Mouse (Mus musculus) embryonic stem cell, embryonic (primary cell): ENCODE measurements at regions not wholly inside any gene's neighbourhood (a gene's known extent, or its start where the extent isn't known, plus 50 kb on each side); places are given as distances from the start of the nearest gene placed in this dataset.

Experiments used
- CTCF ChIA-PET, 4 experiments: fragments of 300-600 bp in 2 of 4; fragments of 350-600 bp in 2 of 4; sonication (Branson Sonifier 250); formaldehyde crosslinking; loops; one replicate each; lab custom pipeline; 2022; ENCODE audit warnings: inconsistent platforms in 2 of 4; lab: Charles Lee
- POLR2A ChIA-PET, 4 experiments: fragments of 300-600 bp in 2 of 4; fragments of 350-600 bp in 2 of 4; sonication (Branson Sonifier 250); formaldehyde crosslinking; loops; one replicate each; lab custom pipeline; 2022; ENCODE audit warnings: antibody characterized with exemption in 4 of 4, inconsistent platforms in 1 of 4; lab: Charles Lee

GRCm38 (mm10) chr15:56448015-56448645, 1029.3 kb downstream of the Slc22a22 start:
- ChIA-PET CTCF (no interaction called here), POLR2A (no interaction called here)

GRCm38 (mm10) chr15:56440171-56440570, 1037.3 kb downstream of the Slc22a22 start:
- POLR2A ChIA-PET, result no interaction called here
- CTCF ChIA-PET, result no interaction called here

GRCm38 (mm10) chr15:56438370-56438769, 1039.1 kb downstream of the Slc22a22 start:
- ChIA-PET CTCF (no interaction called here), POLR2A (no interaction called here)

- POLR2A ChIA-PET, result no interaction called here
- CTCF ChIA-PET, result no interaction called here
Observed at GRCm38 (mm10) chr15:56436131-56436530, 1041.3 kb downstream of the Slc22a22 start.

- ChIA-PET POLR2A (no interaction called here), CTCF (no interaction called here)
Observed at GRCm38 (mm10) chr15:56425986-56426385, 1051.4 kb downstream of the Slc22a22 start.

- CTCF ChIA-PET, result interaction anchor here in 1 of 4 experiments (0.6 kb wide), 1 partner anchor 585 kb away, joined by 14 read pairs; no protein-coding TSS in a partner anchor
- POLR2A ChIA-PET, result no interaction called here
Observed at GRCm38 (mm10) chr15:56420681-56421080, 1056.7 kb downstream of the Slc22a22 start.

GRCm38 (mm10) chr15:56391982-56392381, 1085.4 kb downstream of the Slc22a22 start:
- CTCF ChIA-PET, result no interaction called here
- POLR2A ChIA-PET, result interaction anchor here in 1 of 4 experiments (0.7 kb wide), 1 partner anchor 1521 kb away, joined by 10 read pairs; no protein-coding TSS in a partner anchor

GRCm38 (mm10) chr15:56378511-56378910, 1098.9 kb downstream of the Slc22a22 start:
- ChIA-PET POLR2A (interaction anchor here in 1 of 4 experiments (1.0 kb wide), 1 partner anchor 18 kb away, joined by 3 read pairs; no protein-coding TSS in a partner anchor), CTCF (no interaction called here)

- ChIA-PET CTCF (no interaction called here), POLR2A (no interaction called here)
Observed at GRCm38 (mm10) chr15:56350903-56351302, 1126.5 kb downstream of the Slc22a22 start.

GRCm38 (mm10) chr15:56346111-56346510, 1131.3 kb downstream of the Slc22a22 start:
- CTCF ChIA-PET, result no interaction called here
- POLR2A ChIA-PET, result interaction anchor here in 1 of 4 experiments (0.8 kb wide), 1 partner anchor 279 kb away, joined by 3 read pairs; no protein-coding TSS in a partner anchor

- CTCF ChIA-PET, result interaction anchor here in 2 of 4 experiments (0.6 to 0.8 kb wide), 7 partner anchors 9 to 1837 kb away, joined by 3 to 4 read pairs (median 3); no protein-coding TSS in a partner anchor
- POLR2A ChIA-PET, result interaction anchor here in 1 of 4 experiments (0.9 kb wide), 1 partner anchor 9 kb away, joined by 3 read pairs; no protein-coding TSS in a partner anchor
Observed at GRCm38 (mm10) chr15:56344973-56345372, 1132.5 kb downstream of the Slc22a22 start.

GRCm38 (mm10) chr15:56344304-56344932, 1133.0 kb downstream of the Slc22a22 start:
- ChIA-PET POLR2A (interaction anchor here in 2 of 4 experiments (0.7 to 0.9 kb wide), 2 partner anchors 10 to 351 kb away, joined by 3 read pairs; no protein-coding TSS in a partner anchor), CTCF (interaction anchor here in 3 of 4 experiments (0.6 to 0.8 kb wide), 8 partner anchors 9 to 1837 kb away, joined by 3 to 4 read pairs (median 3); no protein-coding TSS in a partner anchor)

DNA sequence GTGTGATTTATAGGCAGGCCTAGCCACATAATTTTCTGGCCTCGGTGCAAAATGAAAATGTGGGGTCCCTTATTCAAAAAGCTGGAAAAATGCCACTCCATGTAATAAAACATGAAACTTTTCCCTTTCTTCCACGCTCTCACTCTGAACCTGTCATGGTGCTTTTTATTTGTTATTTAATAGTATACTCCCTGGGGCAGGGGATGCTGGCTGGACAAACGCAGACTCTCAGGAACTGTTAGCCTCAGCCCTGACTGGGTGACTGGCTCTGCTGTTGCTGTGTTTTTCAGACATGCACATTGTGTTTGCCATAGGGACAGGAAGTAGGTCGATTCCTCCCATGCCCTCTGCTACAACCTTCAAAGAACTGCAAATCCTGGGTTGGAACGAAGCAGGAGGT, 1139.5 kb downstream of the Slc22a22 start:
- ChIA-PET POLR2A (no interaction called here), CTCF (no interaction called here)

DNA sequence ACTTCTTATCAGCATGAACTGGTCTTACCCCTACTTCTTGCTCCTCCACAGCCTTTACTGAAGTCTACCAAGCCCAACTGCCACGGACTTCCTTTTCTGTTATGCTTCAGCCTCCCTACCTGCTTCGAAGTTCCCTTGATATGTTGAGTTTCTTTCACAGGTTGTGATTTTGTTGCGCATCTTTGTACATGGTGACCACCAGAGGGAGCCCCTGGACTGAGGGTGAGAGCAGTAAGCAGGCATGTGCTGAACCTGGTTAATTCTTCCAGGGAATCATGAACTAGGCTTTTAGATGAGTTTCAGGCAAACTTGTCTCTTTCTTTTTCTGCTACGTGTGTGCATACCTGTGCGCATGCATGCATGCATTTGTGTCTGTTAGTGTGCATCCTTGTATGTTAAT, 1141.0 kb downstream of the Slc22a22 start:
- CTCF ChIA-PET, result no interaction called here
- POLR2A ChIA-PET, result no interaction called here

- POLR2A ChIA-PET, result no interaction called here
- CTCF ChIA-PET, result interaction anchor here in 2 of 4 experiments (0.6 to 0.7 kb wide), 2 partner anchors 9 to 10 kb away, joined by 3 read pairs; no protein-coding TSS in a partner anchor
Observed at GRCm38 (mm10) chr15:56335011-56335410, 1142.4 kb downstream of the Slc22a22 start.

GRCm38 (mm10) chr15:56320501-56320900, 1156.9 kb downstream of the Slc22a22 start:
- ChIA-PET POLR2A (no interaction called here), CTCF (no interaction called here)

- ChIA-PET CTCF (no interaction called here), POLR2A (no interaction called here)
Observed at GRCm38 (mm10) chr15:56294910-56295438, 1182.5 kb downstream of the Slc22a22 start.

DNA sequence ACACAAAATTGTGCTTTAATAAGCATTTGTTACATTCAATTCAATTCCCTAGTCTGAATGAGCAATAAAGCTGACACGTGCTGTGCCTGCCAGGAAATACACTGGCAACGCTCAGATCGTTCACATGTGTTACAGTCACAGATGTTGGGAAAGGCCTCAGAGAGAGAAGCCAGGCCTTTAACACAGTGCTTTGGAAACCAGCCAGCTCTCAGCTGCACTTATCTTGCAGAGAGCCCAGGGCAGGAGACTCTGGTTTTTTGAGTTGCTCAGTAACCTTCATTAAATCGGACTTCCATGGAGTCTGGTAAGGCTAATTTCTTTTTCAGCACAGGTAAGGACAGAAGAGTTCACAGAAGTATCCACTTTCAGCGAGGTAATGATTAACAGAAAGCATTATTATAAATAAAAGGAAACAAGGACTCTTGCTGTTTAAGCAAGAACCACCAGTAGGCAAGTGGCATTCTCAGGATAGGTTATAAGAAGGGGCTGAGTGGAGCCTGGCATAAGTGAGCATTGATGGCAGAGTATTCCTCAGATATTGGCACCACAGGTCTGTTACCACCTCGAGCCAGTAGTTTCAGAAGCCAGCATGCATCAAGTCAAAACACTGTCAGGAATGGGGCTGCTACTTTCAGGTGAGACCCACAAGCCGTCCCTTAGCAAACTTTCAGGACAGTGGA, 1198.7 kb downstream of the Slc22a22 start:
- CTCF ChIA-PET, result no interaction called here
- POLR2A ChIA-PET, result no interaction called here

DNA sequence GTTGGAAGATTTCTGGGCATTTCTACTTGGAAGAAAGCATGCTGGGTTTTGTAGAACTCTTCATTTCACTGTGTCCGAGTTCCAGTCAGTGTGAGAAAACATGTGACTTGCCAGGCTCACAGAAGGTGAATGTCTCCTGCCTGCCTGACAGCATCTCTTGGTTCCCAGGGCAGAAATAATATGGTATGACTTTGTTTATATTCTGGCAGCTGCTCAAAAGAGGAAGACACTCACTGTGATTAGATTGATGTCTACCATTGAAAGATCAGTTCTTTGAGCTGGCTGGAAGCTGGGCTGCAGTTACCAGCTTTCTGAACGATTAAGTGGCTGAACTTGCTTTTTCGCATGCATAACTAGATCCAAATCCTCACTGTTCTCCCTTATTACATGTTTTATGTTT, 1199.4 kb downstream of the Slc22a22 start:
- CTCF ChIA-PET, result no interaction called here
- POLR2A ChIA-PET, result no interaction called here
